Mouse (Mus musculus) megakaryocyte-erythroid progenitor cell, adult 5-6 weeks (primary cell): ENCODE data around the gene Prkg2. TPM values are rescaled to one million over a fixed set of nuclear protein-coding genes. Genes with fewer than 3 reads are reported as not detected.

Experiments
- ATAC-seq: replicated peaks from 2 replicates; pipeline ENCODE4 v1.8.0; 2016; ENCODE audit warnings: mild to moderate bottlenecking, inconsistent platforms; ENCODE audit not compliant: severe bottlenecking, poor library complexity, low FRiP score, low TSS enrichment
- total RNA-seq, 2 experiments: library from RNA; stranded (forward) in 1 of 2; stranded (reverse) in 1 of 2; fragments of 200-1000, 215-1000 nt in 1 of 2; fragments of >200 nt in 1 of 2; fragmentation: Nextera tagmentation in 1 of 2; gene quantifications; 2 replicates each; pipeline ENCODE4 v1.2.3; 2014 to 2017

Gene Prkg2
- total RNA-seq (2014; fragmentation: Nextera tagmentation): not detected in 2 replicates
- total RNA-seq (2017): not detected in 2 replicates

DNA sequence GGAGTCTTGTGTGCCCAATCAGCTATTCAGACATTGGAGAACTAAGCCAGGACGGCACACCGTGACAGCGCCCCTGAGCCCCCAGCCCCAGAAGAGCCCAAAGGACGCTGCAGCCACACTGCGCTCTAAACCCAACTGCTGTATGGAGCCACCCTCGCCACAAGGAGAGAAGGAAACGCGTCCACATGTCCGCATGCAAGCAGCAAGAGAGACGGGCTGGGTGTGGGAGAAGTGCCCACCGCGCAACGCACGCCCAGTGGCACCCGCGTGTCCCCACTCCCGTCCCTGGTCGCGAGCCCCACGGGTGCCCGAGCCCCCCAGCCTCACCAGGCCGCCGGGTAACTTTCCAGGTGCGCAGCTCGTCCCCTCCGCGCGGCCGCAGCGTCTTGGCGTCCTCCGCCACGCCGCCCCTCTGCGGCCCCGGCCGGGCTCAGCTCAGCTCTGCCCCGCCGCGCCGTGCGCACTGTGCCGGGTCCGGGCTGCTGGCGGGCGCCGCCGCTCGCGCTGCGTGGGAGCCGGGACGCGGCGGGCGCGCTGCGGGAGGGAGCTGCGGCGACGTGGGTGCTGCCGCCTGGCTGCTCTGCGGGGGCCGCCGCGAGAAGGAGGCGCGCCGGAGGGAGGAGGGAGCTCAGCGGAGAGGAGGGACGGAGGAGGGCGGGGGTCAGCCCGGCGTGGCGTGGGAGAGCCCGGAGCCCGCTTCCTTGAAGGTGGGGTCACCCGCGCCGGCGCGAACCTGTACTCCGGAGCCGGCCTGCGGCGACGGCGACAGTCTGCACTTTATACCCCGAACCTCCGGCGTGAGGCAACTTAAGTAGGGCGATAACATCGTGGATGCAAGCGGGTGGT lies at the start of gene Prkg2:
Prkg2 (minus strand) TSS at position 756 of the 846 bp plus-strand sequence.
- no peak for ATAC-seq

DNA sequence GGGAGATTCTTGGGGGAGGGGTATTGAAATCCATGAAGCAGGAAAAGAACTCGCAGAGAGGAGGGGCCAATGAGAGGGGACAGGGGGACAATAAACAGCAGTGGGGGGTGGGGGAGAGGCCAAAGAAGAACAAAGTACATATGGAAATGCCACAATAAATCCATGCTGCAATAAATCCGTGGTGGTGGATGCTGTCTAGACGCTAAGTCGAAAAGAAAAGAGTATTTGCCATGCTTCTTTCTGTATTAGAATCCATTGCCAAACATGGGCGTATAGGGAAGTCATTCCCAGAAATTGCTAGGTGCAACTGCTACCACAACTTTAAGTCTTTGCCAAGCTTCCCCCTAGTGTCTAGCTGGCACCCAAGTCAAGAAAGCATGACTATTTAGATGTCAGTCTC lies 46.8 kb upstream of the Prkg2 start:
- ATAC-seq: no peak

DNA sequence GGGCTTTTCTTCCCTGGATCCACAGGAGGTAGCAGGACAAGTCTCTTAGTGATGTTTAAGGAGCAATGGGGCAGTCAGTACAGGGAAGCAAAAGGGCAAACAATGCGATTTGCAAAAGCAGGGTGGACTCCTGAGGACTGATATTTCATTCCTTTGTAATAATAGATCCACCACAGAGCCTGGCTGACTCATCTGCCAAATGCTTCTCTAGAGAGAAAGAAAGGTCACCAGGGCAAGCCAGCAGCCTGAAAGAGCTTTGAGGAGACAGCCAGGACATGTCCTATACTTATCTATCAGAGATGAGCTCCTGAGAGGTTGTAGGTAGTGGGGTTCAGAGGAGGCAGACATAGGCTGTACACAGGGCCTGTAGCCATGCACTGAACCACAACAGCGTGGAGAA lies 41.2 kb upstream of the Prkg2 start:
- no peak for ATAC-seq

DNA sequence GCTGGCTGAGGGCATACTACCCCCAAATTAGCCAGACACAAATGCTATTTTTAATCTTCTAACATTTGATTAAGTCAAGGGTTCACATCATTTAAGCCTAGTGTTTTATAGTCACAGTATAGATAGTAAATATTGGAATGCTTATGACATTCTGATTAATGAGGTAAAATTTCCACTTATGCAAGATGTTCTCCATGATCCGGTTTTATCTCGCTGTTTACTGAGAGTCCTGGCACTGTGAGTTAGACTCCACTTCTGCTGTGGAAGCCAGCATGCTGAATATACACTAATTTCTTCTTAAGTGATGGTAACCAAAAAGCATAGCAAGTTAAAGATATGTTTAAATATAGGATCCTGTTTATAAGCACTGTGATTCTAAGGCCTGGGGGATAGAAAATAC lies 31.2 kb upstream of the Prkg2 start:
- no peak for ATAC-seq

DNA sequence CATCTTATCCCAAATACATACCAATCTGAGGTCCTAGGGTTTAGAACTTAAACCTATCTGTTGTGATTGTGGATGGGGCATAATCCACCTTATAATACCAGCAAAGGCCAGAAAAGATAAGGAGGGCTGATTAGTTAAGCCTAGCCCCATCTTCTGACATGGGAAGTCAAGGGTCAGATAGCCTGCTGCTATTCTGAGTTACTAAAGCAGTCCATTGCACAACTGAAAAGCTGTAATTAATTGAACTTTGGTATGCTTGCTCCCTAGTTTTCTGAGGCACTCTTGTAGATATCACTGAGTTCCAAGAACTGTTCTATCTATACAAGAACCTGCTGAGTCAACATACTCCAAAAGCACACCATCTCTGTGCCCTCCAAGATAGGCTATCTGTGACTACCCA lies 25.4 kb upstream of the Prkg2 start:
- ATAC-seq: no peak

DNA sequence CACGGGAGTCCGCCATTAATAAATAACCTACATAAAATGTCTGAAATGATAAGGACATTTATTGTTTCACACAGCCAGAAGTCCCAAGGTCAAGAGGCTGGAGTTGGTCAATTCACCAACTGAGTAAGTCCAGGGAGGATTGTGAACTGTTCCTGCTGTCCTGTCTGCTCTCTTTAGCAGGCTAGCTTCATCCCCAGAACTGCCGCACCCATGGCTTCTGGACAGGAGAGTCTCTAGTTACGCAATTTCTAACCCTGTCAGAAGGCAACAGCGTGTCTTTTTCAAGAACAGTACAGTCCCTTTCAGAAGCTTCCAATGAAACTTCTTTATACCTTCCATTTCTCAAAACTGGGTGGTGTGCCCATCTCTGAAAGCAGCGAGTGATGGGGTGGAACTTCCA lies 1.9 kb upstream of the Prkg2 start:
- ATAC-seq: no peak

DNA sequence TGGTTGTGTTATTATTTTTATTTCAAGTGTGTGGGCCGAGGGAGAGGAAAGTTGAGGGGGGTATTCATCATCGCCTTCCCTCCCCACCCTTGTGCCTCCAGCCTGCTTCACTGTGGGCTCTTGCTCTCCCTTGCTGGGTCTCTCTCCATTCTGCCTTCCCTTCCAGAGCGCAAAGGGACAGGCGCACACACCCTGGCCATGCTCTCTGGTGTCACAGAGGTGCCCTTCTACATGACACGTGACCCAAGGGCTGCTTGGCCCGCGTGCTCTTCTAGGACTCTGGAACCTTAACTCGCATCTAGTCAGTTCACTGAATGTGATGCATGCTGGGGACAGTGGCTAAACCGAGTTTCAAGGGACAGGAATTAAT lies 276 bp upstream of the Prkg2 start:
- ATAC-seq: no peak

DNA sequence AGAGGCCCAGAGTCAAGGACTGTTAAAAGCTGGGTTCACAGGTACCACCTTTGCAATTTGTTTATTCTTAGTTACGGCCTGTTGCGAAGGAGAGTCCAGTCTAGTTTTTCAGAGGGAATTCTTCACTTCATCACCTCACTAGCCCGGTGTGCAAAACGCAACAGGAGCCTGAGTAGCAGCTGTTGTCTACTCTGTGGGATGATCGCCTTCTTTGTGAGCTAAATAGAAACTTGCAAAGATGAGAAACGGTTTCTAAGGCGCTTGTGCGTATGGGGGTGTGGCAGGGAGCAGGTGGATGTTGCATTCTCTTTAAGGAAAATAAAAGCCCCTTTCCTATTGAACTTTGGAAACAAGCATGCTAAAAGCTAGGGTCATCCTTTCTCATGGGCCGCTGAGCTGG lies 1.2 kb downstream of the Prkg2 start:
- ATAC-seq: no peak

DNA sequence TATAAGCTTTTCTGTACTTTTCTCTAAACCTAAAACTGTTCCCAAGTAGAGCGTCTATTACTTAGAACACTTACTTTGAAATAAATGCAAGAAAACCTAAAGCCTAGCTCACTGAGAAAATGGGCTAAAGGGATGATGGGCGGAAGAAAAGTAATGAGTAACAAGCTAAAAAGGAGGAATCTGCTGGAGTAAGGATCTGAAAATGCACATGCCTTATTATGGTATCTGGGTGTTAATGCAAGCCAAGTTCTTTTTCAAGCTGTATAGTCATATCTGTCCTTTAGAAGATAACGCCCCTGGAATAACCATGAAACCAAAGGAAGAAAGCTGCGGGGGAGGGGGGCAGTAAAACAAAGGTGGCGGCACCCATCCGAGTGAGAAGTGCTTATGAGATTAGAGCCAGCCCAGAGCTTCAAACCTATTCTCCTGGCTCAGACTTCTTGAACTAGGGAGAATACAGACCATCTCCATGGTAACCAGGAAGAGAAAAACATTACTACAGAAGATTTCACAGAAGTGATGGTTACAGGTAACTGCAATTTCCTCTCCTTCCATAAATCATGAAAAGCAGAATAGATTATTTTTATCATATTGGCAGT lies 5.5 kb downstream of the Prkg2 start:
- ATAC-seq: no peak

DNA sequence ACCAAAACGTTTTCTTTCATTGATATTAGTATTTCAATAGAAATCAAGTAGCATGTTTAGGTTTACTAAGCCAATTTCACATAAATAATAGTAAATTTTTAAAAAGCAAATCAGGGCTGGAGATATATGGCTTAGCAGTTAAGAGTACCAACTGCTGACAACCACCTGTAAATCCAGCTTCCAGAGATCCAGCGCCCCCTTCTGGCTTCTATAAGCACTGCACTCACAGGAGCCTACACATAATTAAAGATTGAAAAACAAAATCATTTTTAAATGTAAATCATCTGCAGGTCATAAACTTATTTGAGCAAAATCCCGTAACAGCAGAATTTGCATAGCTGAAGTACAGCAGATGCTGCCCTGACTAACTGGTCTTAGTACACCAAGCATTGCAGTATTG lies 10.8 kb downstream of the Prkg2 start:
- no peak for ATAC-seq

DNA sequence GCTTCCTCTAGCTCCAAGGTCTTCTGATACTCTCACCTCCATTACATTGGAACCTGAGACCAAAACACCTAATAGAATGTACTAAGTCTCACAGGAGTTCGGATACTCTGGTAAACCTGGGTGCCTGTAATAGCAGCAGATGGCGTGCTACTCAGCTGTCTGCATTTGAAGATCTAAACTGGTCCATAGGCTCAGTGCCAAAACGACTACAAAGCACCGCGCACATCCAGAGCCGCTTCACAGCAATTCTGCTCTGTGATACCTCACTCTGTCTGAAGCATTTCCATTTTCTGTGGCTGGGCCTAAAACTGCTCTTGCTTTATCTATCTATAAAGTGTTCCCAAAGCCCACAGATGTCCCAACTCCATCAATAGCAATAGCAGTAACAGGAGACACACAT lies 17.4 kb downstream of the Prkg2 start:
- ATAC-seq: no peak

DNA sequence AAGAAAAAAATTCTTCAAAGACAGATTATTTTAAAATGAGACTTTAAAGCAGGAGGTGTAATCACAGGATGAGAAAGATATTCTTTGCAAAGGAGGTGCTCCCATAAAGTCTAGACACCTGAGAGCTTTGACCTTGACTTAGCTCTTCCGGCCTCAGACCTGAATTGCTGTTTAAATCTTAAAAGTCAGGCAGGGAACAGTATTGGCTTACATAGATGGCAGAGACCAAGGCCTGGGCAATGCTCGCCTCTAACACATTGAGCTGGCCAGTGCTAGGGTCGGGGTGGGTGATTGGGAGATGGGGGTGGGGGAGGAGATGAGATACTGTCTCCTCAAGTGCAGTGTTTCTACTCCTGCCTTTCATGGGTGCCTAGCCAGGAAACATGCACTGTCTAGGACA lies 22.0 kb downstream of the Prkg2 start:
- no peak for ATAC-seq

DNA sequence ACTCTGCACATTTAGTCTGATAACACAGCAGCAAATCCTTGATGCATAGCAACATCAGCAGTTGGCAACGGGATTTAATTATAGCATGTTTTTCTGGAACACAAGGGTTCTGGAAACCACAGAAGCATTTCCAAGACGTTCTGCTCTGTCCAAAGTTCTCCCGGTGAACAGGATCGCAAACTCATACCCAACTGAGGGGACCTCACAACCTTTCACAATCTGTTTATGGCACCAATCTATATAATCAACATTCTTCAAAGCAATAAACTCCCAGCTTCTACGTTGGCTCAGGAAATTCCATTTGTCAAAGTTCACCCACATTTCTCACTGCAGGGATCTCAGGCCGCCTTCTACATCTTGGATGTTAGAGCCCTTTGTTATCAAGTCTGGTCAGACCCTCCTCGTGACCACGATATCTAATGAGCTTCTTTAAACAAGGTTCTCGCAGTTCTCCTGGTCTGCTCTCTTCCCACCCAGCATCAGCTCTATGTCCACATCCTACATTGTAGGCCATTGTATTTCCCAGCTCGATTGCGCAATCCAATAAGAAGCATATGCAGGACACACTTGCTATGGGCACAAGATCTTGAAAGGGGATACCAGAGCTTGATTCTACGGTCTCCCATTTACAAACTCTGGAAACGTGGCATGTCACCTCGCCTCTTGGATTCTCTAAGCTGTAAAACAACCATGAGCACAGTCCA lies 26.6 kb downstream of the Prkg2 start:
- ATAC-seq: no peak

DNA sequence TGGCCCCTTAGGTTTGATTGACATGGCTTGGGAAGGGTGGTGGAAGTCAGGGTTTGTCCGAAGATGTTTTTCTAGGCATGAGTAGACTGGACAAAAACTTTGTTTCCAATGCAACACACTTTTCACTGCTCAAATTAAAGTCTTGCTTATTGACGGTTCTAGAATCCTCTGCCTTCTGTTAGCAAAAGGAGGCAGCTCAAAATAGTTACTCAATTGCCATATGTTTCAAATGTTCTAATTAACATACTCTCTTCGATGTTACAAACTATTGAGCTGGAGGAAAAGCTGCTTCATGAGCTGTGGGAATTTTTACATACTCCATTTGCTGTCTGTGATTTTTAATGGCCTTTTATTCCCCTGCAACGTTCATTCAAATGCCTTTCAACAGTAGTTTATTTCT lies 39.0 kb downstream of the Prkg2 start:
- ATAC-seq: no peak

DNA sequence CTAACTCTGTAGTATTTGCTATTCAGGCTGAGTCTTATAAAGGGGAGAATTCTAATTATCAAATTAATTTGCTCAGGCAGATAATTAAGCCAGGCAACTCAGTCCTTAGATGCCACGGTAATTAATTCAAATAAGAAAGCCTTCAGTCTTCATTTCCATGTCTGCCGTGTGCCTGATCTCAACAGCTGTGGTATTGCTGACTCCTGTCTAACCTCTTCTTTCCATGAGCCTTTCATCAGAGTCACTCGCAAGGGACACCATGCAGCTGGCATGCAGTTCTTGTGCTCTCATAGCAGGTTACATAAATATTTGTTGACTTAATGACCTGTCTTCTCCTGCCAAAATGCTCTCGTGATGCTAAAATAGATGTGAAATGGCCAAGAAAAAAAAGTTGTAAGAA lies 41.4 kb downstream of the Prkg2 start:
- ATAC-seq: no peak

DNA sequence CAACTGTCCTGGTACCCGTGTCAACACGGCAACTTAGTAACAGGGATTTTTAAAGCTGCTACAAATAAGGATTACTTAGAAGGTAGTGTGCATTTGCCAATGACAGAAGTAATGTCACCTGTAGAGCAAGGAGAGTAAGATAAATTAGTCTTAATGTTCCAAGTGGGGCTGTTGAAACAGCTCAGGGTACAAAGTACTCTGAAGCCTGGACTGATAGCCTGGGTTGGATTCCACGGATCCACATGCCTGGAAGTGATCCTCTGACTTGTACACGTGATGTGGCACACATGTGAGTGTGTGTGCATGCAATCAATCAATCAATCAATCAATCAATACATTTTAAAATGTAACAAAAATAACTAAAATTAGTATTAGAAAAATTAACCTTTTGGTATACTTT lies 45.6 kb downstream of the Prkg2 start:
- ATAC-seq: no peak

DNA sequence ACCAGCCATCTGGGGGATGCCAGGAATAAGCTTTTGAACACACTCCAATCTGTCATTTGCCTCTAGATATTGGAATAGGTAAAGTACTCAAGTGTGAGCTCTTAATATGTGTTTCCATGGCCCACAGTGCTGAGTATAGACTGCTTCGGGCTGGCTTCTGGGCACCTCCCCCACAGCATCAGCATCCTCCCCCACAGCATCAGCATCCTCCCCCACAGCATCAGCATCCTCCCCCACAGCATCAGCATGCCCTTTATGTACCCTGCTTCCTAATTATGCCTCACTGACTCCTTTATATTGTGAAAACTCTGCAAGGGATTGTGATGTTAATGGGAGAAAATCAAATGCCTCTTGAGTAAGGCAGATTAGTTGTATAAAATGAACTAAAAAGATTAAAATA lies 49.5 kb downstream of the Prkg2 start:
- no peak for ATAC-seq

DNA sequence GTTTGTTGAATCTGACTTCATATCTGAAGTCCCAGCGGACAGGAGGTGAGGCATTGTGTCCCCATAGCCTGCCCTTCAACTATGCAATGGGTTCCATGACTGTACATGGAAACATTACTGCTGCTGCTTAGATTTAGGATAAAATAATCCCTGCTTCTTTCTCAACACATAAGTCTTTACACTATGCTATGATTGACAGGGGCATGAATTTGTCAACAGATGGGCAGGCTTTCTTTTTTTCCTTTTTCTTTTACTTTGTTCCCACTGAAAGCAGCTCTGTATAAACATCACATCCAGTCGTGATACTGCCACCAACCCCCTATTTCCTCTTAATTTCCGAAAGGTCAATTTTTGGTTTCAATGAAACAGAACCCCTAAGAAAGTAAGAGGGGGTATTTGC lies 50.0 kb downstream of the Prkg2 start:
- ATAC-seq: no peak

DNA sequence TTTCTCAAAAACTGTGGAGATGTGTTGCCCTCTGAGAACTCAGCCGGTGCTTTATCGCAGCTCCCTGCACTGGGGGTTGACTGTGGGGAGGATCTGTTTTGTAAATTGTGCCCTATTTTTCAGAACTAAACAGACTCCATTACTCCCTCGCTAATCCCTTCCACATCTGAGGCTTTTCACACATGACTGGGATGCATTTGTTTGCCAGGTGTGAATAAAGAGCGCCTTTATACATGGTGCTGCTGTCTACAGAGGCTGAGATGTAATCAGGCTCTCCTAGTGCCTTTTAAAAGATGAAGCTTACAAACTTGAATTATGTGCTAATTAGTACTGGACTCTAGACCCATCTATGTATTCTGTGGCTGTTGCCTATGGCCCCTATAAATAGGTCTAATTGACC lies 50.7 kb downstream of the Prkg2 start:
- ATAC-seq: no peak

DNA sequence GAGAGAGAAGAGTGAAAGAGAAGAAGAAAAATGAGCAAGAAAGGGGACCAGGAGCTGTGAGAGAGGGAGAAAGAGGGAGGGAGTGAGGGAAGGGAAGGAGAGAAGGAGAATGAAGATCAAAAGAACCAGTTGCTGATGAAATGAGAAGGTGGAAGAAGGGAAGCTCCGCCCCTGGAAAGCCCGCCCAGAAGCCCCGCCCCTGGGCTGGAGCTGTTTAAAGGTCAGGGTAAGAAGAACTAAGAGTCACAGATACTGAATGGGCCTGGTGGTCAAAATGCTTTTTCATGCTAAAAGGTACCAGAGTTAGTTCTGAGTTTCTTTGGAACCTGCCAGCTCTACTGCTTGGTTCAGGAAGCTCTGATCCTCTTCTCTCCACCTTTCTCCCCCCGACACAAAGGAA lies 51.1 kb downstream of the Prkg2 start:
- ATAC-seq: no peak

DNA sequence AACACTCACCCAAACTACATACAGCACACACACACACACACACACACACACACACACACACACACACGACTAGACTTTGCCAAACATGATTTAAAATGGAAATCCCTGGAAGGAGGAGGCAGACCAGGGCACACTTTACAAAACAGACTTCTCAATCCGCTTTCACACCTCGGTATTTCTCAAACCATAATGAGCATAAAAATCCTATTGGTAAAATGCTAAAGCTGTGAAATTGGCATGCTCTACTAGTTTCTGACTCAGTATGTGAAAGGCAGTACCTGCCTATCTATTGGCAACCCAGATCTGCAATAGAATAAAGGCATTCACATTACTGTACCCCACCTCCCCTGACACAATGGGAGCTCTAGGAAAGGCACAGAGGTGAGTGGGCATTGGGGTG lies 52.1 kb downstream of the Prkg2 start:
- no peak for ATAC-seq
